Mouse (Mus musculus) midbrain, embryonic 16.5 days (tissue): Measurements from ENCODE around the gene Uap1. TPM values are rescaled to one million over a fixed set of nuclear protein-coding genes. Genes with fewer than 3 reads are reported as not detected.

Experiments
- ATAC-seq: fragments of 200-750 bp; cut with Nextera tagmentation; 2 replicates; pipeline ENCODE4 v1.8.0; 2017; ENCODE audit warnings: moderate TSS enrichment
- H3K27ac ChIP-seq: fragments of 300-500 bp; sonication (generic); 2 replicates; pipeline ENCODE4 v1.5.1; 2014; ENCODE audit warnings: mild to moderate bottlenecking, low read length, mixed read lengths
- H3K27me3 ChIP-seq: fragments of 300-500 bp; sonication (generic); 2 replicates; pipeline ENCODE4 v1.6.1; 2014; ENCODE audit warnings: low read depth, low read length, mixed read lengths; ENCODE audit not compliant: control insufficient read depth, insufficient read depth
- H3K36me3 ChIP-seq: fragments of 300-500 bp; sonication (generic); 2 replicates; pipeline ENCODE4 v1.6.1; 2014; ENCODE audit warnings: mild to moderate bottlenecking, low read length, moderate library complexity, mixed read lengths; ENCODE audit not compliant: control insufficient read depth, insufficient read depth
- H3K4me1 ChIP-seq: fragments of 300-500 bp; sonication (generic); 2 replicates; pipeline ENCODE4 v1.6.1; 2014; ENCODE audit warnings: mild to moderate bottlenecking, low read length, mixed read lengths; ENCODE audit not compliant: control insufficient read depth, insufficient read depth
- H3K4me2 ChIP-seq: fragments of 300-500 bp; sonication (generic); 2 replicates; pipeline ENCODE4 v1.6.1; 2014; ENCODE audit warnings: mild to moderate bottlenecking, low read length, mixed read lengths
- H3K4me3 ChIP-seq: fragments of 300-500 bp; sonication (generic); 2 replicates; pipeline ENCODE4 v1.5.1; 2014; ENCODE audit warnings: low read depth, mild to moderate bottlenecking, low read length, moderate library complexity, mixed read lengths
- H3K9ac ChIP-seq: fragments of 300-500 bp; sonication (generic); 2 replicates; pipeline ENCODE4 v1.6.1; 2014; ENCODE audit warnings: low read depth, low read length, mixed read lengths
- H3K9me3 ChIP-seq: fragments of 300-500 bp; sonication (generic); replicated peaks from 2 replicates; pipeline ENCODE4 v1.6.1; 2014; ENCODE audit warnings: mild to moderate bottlenecking, low read length, mixed read lengths; ENCODE audit not compliant: control insufficient read depth, poor library complexity, severe bottlenecking
- WGBS: fragments of 180-500 bp; shearing (Covaris S2); extraction: QIAGEN DNeasy Blood & Tissue Kit; methylation state at CpG from one replicate; pipeline ENCODE4 v1.1.7; 2014; 5-methylcytosine and 5-hydroxymethylcytosine counted together
- polyA plus RNA-seq: library from polyadenylated mRNA; unstranded; fragments of >200 nt; fragmentation: Nextera tagmentation; extraction: Ambion mirVana; gene quantifications from 2 replicates; pipeline ENCODE4 v1.2.1, GENCODE M21; 2015

Uap1 gene
- polyA plus RNA-seq, 1 experiment from 2014 or later: 63.6 TPM

DNA sequence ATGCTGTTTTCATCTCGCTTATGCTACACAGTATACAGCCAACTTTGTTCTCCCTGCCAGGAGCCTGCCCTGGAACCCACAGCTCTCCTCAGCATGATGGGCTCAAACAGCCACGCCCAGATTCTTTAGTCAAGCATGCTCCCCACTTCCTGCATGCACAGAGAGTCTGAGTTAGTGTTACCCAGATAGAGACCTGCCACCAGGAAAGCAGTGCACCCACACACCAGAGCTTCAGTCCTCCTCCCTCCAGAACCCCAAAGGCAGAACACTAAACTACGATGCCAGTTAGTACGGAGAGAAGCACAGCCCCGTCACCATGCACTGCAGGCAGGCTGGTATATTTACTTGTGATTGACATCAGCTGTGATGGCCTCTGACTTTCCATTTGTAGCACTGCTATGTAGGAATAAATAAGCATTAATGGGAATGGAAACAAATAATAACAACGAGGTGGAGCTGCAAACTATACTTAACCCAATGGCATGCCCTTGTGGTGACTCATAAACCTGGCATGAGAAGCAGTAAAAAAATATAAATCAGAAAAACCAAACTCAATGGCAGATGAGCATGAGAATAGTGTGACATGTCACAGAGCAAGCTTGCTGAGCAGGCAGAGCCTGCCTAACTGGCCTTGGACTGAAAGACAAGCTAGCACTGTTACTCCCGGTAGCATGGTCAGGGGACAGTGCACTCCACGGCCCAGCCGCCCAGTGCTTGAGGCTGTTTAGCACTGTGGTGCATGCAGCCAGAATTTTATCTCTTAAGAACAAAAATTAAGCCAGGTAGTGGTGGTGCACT, 26.9 kb downstream of the Uap1 start:
- ATAC-seq: no peak

GRCm38 (mm10) chr1:170145606-170146005, 29.2 kb downstream of the Uap1 start:
- Histone ChIP-seq H3K36me3 (peaks cover 8% of the 10 kb centered on the region; the same call in 1 of the 2 replicates), H3K9ac (no peak overlapping the region), H3K27me3 (no peaks in the 10 kb centered on the region), H3K4me3 (no peak overlapping the region), H3K9me3 (no peaks in the 10 kb centered on the region), H3K4me1 (no peaks in the 10 kb centered on the region), H3K27ac (no peak overlapping the region), H3K4me2 (no peak overlapping the region)
- ATAC-seq: no peak
- WGBS: 95% methylated on average over 4 of the region's 4 CpGs

More for the DNA sequence above, 26.9 kb downstream of the Uap1 start:
- Histone ChIP-seq H3K36me3 (peaks cover 8% of the 10 kb centered on the region; the same call in 1 of the 2 replicates), H3K27me3 (no peaks in the 10 kb centered on the region), H3K9me3 (no peaks in the 10 kb centered on the region), H3K27ac (no peak overlapping the region), H3K4me3 (no peak overlapping the region), H3K9ac (no peak overlapping the region), H3K4me1 (no peaks in the 10 kb centered on the region), H3K4me2 (no peak overlapping the region)
- 88% methylated on average over 9 of the region's 9 CpGs for WGBS

DNA sequence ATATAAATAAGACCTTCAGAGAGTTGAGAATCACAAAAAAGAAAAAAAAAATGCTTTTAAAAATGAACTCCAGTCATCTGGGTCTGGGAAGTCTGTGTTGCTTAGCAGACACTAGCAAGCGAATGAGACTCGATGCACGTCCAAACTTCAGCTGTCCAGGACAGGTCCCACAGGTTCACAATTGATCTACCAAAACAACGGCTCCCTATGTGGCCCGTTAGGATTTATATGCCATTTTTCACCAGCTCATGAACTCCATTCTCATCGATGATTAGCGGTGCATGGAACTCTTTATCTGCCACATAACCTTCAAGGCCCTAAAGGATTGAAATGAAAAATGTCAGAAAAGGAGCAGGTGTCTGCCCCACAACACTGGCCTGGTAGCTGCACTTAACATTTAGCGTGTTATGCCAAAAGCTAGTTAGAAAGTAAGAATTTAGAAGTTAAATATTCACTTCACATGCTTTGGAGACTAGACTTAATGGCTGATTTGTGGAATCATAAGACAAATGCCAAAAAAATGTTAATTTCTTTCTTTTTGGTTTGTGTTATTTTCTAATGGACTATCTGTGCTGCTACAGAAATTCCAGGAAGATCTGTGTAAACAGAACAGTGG, 32.4 kb downstream of the Uap1 start:
- no peak overlapping the region for H3K4me2 ChIP-seq
- peaks cover 3% of the 10 kb centered on the region; the same call in 1 of the 2 replicates for H3K36me3 ChIP-seq
- H3K27ac ChIP-seq: no peak overlapping the region
- no peak overlapping the region for H3K9ac ChIP-seq
- H3K4me3 ChIP-seq: no peak overlapping the region
- no peaks in the 10 kb centered on the region for H3K27me3 ChIP-seq
- no peak for ATAC-seq
- WGBS: 87% methylated on average over 8 of the region's 8 CpGs
- no peaks in the 10 kb centered on the region for H3K9me3 ChIP-seq
- no peaks in the 10 kb centered on the region for H3K4me1 ChIP-seq

GRCm38 (mm10) chr1:170141626-170142025, 33.1 kb downstream of the Uap1 start:
- Histone ChIP-seq H3K9ac (no peak overlapping the region), H3K36me3 (peaks cover 3% of the 10 kb centered on the region; the same call in 1 of the 2 replicates), H3K4me1 (no peaks in the 10 kb centered on the region), H3K4me2 (no peak overlapping the region), H3K4me3 (no peak overlapping the region), H3K27me3 (no peaks in the 10 kb centered on the region), H3K9me3 (no peaks in the 10 kb centered on the region), H3K27ac (no peak overlapping the region)
- WGBS: 97% methylated on average over 5 of the region's 5 CpGs
- no peak for ATAC-seq

GRCm38 (mm10) chr1:170136351-170137009, 38.3 kb downstream of the Uap1 start:
- H3K9me3 ChIP-seq: no peaks in the 10 kb centered on the region
- H3K27ac ChIP-seq: no peak overlapping the region
- no peak overlapping the region for H3K9ac ChIP-seq
- peak; percentile 60 for ATAC-seq
- no peaks in the 10 kb centered on the region for H3K27me3 ChIP-seq
- H3K36me3 ChIP-seq: no peaks in the 10 kb centered on the region; the same call in 1 of the 2 replicates
- no peaks in the 10 kb centered on the region for H3K4me1 ChIP-seq
- WGBS: 33% methylated on average over 7 of the region's 7 CpGs
- H3K4me2 ChIP-seq: no peak overlapping the region
- H3K4me3 ChIP-seq: no peak overlapping the region

DNA sequence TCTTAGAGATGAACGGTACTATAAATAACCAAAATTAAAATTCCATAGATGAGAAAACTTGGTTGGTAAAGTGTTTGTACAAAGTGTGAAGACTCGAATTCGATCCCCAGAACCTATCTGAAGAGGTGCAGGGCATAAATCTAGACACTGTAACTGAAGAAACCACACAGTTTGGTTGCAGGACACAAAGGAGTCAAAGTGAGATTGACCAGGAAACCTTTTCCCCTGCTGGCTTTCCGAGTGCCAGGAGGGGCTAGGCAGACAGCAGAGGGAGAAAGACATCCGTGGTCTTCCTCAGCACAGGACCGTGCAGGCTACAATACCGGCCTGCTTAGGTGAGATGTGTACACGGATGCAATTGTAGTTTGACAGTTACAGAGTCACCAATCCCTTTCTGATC, 40.5 kb downstream of the Uap1 start:
- Histone ChIP-seq H3K9ac (no peak overlapping the region), H3K27ac (no peak overlapping the region), H3K36me3 (no peaks in the 10 kb centered on the region), H3K4me1 (no peaks in the 10 kb centered on the region), H3K9me3 (no peaks in the 10 kb centered on the region), H3K4me2 (no peak overlapping the region), H3K4me3 (no peak overlapping the region), H3K27me3 (no peaks in the 10 kb centered on the region)
- WGBS: 86% methylated on average over 8 of the region's 8 CpGs
- no peak for ATAC-seq

DNA sequence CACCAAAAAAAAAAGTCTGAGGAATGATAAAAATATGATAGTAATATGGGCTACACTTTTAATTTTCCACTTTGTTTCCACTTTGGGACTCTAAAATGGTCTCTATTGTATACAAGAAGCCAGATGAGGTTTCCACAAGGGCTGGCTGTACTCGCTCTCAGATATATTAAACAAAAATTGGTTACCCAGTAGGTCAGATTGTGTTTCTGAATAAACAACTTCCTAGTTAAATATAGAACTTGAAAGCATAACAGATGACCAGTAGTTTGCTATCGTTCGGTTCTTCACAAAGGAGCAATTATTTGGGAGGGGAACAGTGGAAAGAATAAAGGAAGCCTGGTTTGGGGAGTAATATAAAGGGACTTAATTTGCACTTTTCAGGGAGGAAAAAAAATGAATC, 43.8 kb downstream of the Uap1 start:
- 77% methylated on average over 3 of the region's 3 CpGs for WGBS
- ATAC-seq: no peak

GRCm38 (mm10) chr1:170124644-170125043, 50.1 kb downstream of the Uap1 start:
- ATAC-seq: no peak
- 39% methylated on average over 2 of the region's 2 CpGs for WGBS
- no peaks in the 10 kb centered on the region for H3K36me3 ChIP-seq
- no peaks in the 10 kb centered on the region for H3K9me3 ChIP-seq
- H3K27ac ChIP-seq: no peak overlapping the region
- no peak overlapping the region for H3K4me3 ChIP-seq
- no peaks in the 10 kb centered on the region for H3K27me3 ChIP-seq
- H3K4me1 ChIP-seq: no peaks in the 10 kb centered on the region
- H3K9ac ChIP-seq: no peak overlapping the region
- no peak overlapping the region for H3K4me2 ChIP-seq

More for the DNA sequence above, 43.8 kb downstream of the Uap1 start:
- Histone ChIP-seq H3K9me3 (no peaks in the 10 kb centered on the region), H3K4me3 (no peak overlapping the region), H3K36me3 (no peaks in the 10 kb centered on the region), H3K4me1 (no peaks in the 10 kb centered on the region), H3K27ac (no peak overlapping the region), H3K27me3 (no peaks in the 10 kb centered on the region), H3K4me2 (no peak overlapping the region), H3K9ac (no peak overlapping the region)

- no peak for ATAC-seq
These were observed 61.1 kb downstream of the Uap1 start for GRCm38 (mm10) chr1:170113616-170114015.

More at GRCm38 (mm10) chr1:170113616-170114015, 61.1 kb downstream of the Uap1 start:
- no peaks in the 10 kb centered on the region for H3K36me3 ChIP-seq
- WGBS: 89% methylated on average over 6 of the region's 6 CpGs
- no peak overlapping the region for H3K27ac ChIP-seq
- no peak overlapping the region for H3K4me2 ChIP-seq
- H3K9ac ChIP-seq: no peak overlapping the region
- no peaks in the 10 kb centered on the region for H3K27me3 ChIP-seq
- no peaks in the 10 kb centered on the region for H3K9me3 ChIP-seq
- no peak overlapping the region for H3K4me3 ChIP-seq
- no peaks in the 10 kb centered on the region for H3K4me1 ChIP-seq
